Mouse (Mus musculus): ENCODE measurements around the gene Pygb.

- TF ChIP-seq POLR2A (IDR thresholded peaks at IDR 0.05; ENCODE audit: low read depth, low read length), result no peak
- TF ChIP-seq ZMIZ1 (IDR thresholded peaks at IDR 0.05; ENCODE audit: low read depth, low read length), result no peak
- no peak for TF ChIP-seq TCF12 (IDR thresholded peaks at IDR 0.05; ENCODE audit: low read depth, low read length)
- no peak for TF ChIP-seq ELF1 (IDR thresholded peaks at IDR 0.05; ENCODE audit: low read depth, low read length)
- no peak for TF ChIP-seq MAX (IDR thresholded peaks at IDR 0.05; ENCODE audit: low read length)
- TF ChIP-seq CTCF (conservative IDR thresholded peaks at IDR 0.05 in 1 of 2, IDR thresholded peaks at IDR 0.05 in 1 of 2; ENCODE audit: low read depth in 2 of 2, low read length in 2 of 2), result no peak
- no peak for TF ChIP-seq MAZ (IDR thresholded peaks at IDR 0.05; ENCODE audit: low read depth, low read length)
- no peak for TF ChIP-seq ZKSCAN1 (IDR thresholded peaks at IDR 0.05; ENCODE audit: borderline replicate concordance, low read depth, low read length)
- no peak for TF ChIP-seq ZNF384 (IDR thresholded peaks at IDR 0.05; ENCODE audit: low read depth, low read length)
These were observed 22.3 kb downstream of the Pygb start for GRCm38 (mm10) chr2:150808812-150809211.
